15 mouse cellular contexts compared by ENCODE assay signal in the genomic region with DNA sequence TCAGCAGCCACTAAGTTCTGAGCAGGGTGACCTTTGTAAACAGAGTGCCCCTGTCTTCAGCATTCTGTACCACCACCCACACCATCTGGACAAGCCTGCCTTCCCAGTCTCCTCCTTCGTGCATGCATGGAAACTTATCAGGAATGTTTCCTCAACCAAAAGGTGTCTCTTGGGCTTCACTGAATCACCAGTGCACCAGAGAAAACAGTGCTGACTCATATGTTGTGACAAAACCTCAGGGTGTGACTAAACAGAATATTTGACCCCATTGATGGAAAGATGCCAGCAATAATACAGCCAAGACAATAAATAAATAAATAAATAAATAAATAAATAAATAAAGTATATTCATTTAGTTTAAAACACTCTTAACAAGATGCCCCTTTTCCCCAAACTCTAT.
"Had no signal": no experiment of that assay in that cellular context is flagged by ENCODE, and none has a peak within 500 bp of the region (broad histone marks: within the 10 kb centered on the region; RNA-seq: fewer than 3 reads in every experiment).

No protein-coding gene starts in this region.

- DNase-seq: kidney, adult 18-20 months; kidney, postnatal 25 days; liver; liver, embryonic 13.5 days; liver, postnatal 0 days; midbrain, embryonic 14.5 days; retina, postnatal 1 day; right cerebral cortex, postnatal 4 days; spleen, adult 18-20 months; thymus, adult 18-20 months; thymus, postnatal 14 days had no signal

- H3K4me3 ChIP-seq: limb, embryonic 12.5 days; liver, embryonic 13.5 days; lung, embryonic 15.5 days; midbrain, embryonic 10.5 days; neural tube, embryonic 12.5 days had no signal

- H3K27ac ChIP-seq: limb, embryonic 12.5 days; liver, embryonic 13.5 days; lung, embryonic 15.5 days; midbrain, embryonic 10.5 days; neural tube, embryonic 12.5 days had no signal
